Mouse (Mus musculus): ENCODE data around the gene Gm4312. TPM values are rescaled to one million over a fixed set of nuclear protein-coding genes. Genes with fewer than 3 reads are reported as not detected.

Gm4312 gene
- under 1 TPM; 0.22 to 0.93 TPM for polyA plus RNA-seq (2017; shearing (Covaris generic))

GRCm38 (mm10) chr10:100382460-100382859 is at the start of gene Gm4312:
Gene Gm4312, minus strand, starts transcription at chr10:100382560.

GRCm38 (mm10) chr10:100361038-100361437 is 21.3 kb downstream of the Gm4312 start, which contains the start of gene Gm4307:
Gene Gm4307, plus strand, starts transcription at chr10:100361338.

GRCm38 (mm10) chr10:100350793-100351192 is 31.6 kb downstream of the Gm4312 start, which contains the start of gene Gm4305:
Gene Gm4305, plus strand, starts transcription at chr10:100351093.

GRCm38 (mm10) chr10:100345672-100346071 is 36.7 kb downstream of the Gm4312 start, which contains the start of gene Gm4303:
Gene Gm4303, plus strand, starts transcription at chr10:100345972.

GRCm38 (mm10) chr10:100340536-100340935 is 41.8 kb downstream of the Gm4312 start, which contains the start of gene Gm4302:
Gene Gm4302, plus strand, starts transcription at chr10:100340836.

GRCm38 (mm10) chr10:100335376-100335775 is 47.0 kb downstream of the Gm4312 start, which contains the start of gene Gm4301:
Gene Gm4301, plus strand, starts transcription at chr10:100335676.

Other genes with a start within 250 kb of the Gm4312 start
- gene Gm4301, start 46.9 kb downstream of the Gm4312 start, polyA plus RNA-seq (2017; shearing (Covaris generic)): under 1 TPM; 0.22 to 0.93 TPM
- 1 to 10 TPM in 1 of 2 experiments, not detected in 1; 1.0 TPM for gene Gm4302, start 41.7 kb downstream of the Gm4312 start, polyA plus RNA-seq (2017; shearing (Covaris generic))
- not detected for gene Gm4303, start 36.6 kb downstream of the Gm4312 start, polyA plus RNA-seq (2017; shearing (Covaris generic))
- gene Gm4305, start 31.5 kb downstream of the Gm4312 start, polyA plus RNA-seq (2017; shearing (Covaris generic)): not detected
- not detected for gene Gm4307, start 21.2 kb downstream of the Gm4312 start, polyA plus RNA-seq (2017; shearing (Covaris generic))
- 1 to 10 TPM; 2.2 to 3.6 TPM for gene Tmtc3, start 104.8 kb upstream of the Gm4312 start, polyA plus RNA-seq (2017; shearing (Covaris generic))
- 1 to 10 TPM; 4.1 to 4.4 TPM for gene Cep290, start 105.0 kb upstream of the Gm4312 start, polyA plus RNA-seq (2017; shearing (Covaris generic))
- gene 4930430F08Rik, start 207.9 kb upstream of the Gm4312 start, polyA plus RNA-seq (2017; shearing (Covaris generic)): 10 to 100 TPM in 1 of 2 experiments, 1 to 10 TPM in 1; 6.7 to 12.2 TPM
- gene 1700017N19Rik, start 207.9 kb upstream of the Gm4312 start, polyA plus RNA-seq (2017; shearing (Covaris generic)): not detected

Measured in inflammation-experienced regulatory T-cells (primary cell).